Comparison of ENCODE assay signal across 20 mouse cellular contexts in genomic region chr8:54014096-54014495, GRCm38 (mm10).
DNase-seq lines count a peak whose midpoint lies in the region; ATAC-seq and TF ChIP-seq lines count a peak whose summit lies in the region.
"Had no signal": no experiment of that assay in that cellular context is flagged by ENCODE, and none has a peak within 500 bp of the region (broad histone marks: within the 10 kb centered on the region; RNA-seq: fewer than 3 reads in every experiment).

No protein-coding gene starts in this region.

- no peak overlapping the region for H3K4me3 ChIP-seq in C2C12 (ENCODE audit: insufficient read depth, poor library complexity, severe bottlenecking)
- H3K4me3 ChIP-seq in myocyte, result no peak overlapping the region
- H3K4me3 ChIP-seq in intestine, embryonic 15.5 days (replicated peaks), result no peak overlapping the region
- H3K4me3 ChIP-seq: embryonic facial prominence, embryonic 12.5 days; forebrain, embryonic 12.5 days; heart, embryonic 12.5 days; hindbrain, embryonic 10.5 days had no signal

- no peaks in the 10 kb centered on the region for H3K79me3 ChIP-seq in C2C12 (ENCODE audit: low read depth)

- H3K36me3 ChIP-seq in C2C12 (ENCODE audit: control insufficient read depth, insufficient read depth) (no peaks in the 10 kb centered on the region), myocyte (ENCODE audit: control insufficient read depth, insufficient read depth) (no peaks in the 10 kb centered on the region)
- H3K36me3 ChIP-seq in intestine, embryonic 15.5 days, result no peaks in the 10 kb centered on the region
- H3K36me3 ChIP-seq: embryonic facial prominence, embryonic 12.5 days; forebrain, embryonic 12.5 days; heart, embryonic 12.5 days; hindbrain, embryonic 10.5 days had no signal

- H3K27me3 ChIP-seq in C2C12 (ENCODE audit: control insufficient read depth, insufficient read depth, insufficient read length), result no peaks in the 10 kb centered on the region
- no peaks in the 10 kb centered on the region for H3K27me3 ChIP-seq in myocyte (ENCODE audit: control insufficient read depth, insufficient read depth, insufficient read length)
- no peaks in the 10 kb centered on the region for H3K27me3 ChIP-seq in intestine, embryonic 15.5 days (replicated peaks)
- H3K27me3 ChIP-seq: embryonic facial prominence, embryonic 12.5 days; forebrain, embryonic 12.5 days; heart, embryonic 12.5 days had no signal

- no peak overlapping the region for H3K27ac ChIP-seq in intestine, embryonic 15.5 days
- H3K27ac ChIP-seq: embryonic facial prominence, embryonic 12.5 days; forebrain, embryonic 12.5 days; hindbrain, embryonic 10.5 days; hindbrain, embryonic 14.5 days had no signal

- ATAC-seq in intestine, embryonic 15.5 days, result no peak
- ATAC-seq: forebrain, embryonic 16.5 days; intestine, embryonic 16.5 days had no signal

- TF ChIP-seq POLR2A in myocyte (IDR thresholded peaks at IDR 0.05; ENCODE audit: insufficient read length, low read depth), result no peak

- 68% methylated on average over 3 of the region's 3 CpGs for WGBS in intestine, embryonic 15.5 days

- H3K4me2 ChIP-seq in myocyte (ENCODE audit: low read depth), result peak overlapping the region; percentile 22
- no peak overlapping the region for H3K4me2 ChIP-seq in intestine, embryonic 15.5 days (replicated peaks)
- H3K4me2 ChIP-seq: embryonic facial prominence, embryonic 12.5 days; forebrain, embryonic 12.5 days; heart, embryonic 12.5 days; hindbrain, embryonic 14.5 days had no signal

- H3ac ChIP-seq in C2C12 (ENCODE audit: control insufficient read depth, insufficient read length, low read depth), result no peak overlapping the region
- no peak overlapping the region for H3ac ChIP-seq in myocyte (ENCODE audit: control insufficient read depth, insufficient read length)

- H3K9ac ChIP-seq in intestine, embryonic 15.5 days, result no peak overlapping the region
- H3K9ac ChIP-seq: embryonic facial prominence, embryonic 12.5 days; forebrain, embryonic 12.5 days; heart, embryonic 12.5 days; hindbrain, embryonic 14.5 days had no signal

- DNase-seq in 3T3-L1 (ENCODE audit: low read depth, low spot score) (peak; percentile 72), R1 (ENCODE audit: low read depth, low spot score) (peak; percentile 93)
- no peak for DNase-seq in spleen, adult 12 weeks (ENCODE audit: low spot score)
- DNase-seq: adrenal gland, adult 2 months; adrenal gland, postnatal 25 days; B cell, adult 2 months; cerebellum, adult 2 months; cerebellum, postnatal 10 days; embryo, embryonic 11 days; gastrocnemius, postnatal 14 days had no signal

- H3K9me3 ChIP-seq in intestine, embryonic 15.5 days, result no peaks in the 10 kb centered on the region
- H3K9me3 ChIP-seq: embryonic facial prominence, embryonic 12.5 days; forebrain, embryonic 12.5 days; heart, embryonic 12.5 days; hindbrain, embryonic 10.5 days had no signal

- no peaks in the 10 kb centered on the region for H3K4me1 ChIP-seq in intestine, embryonic 15.5 days (replicated peaks)
- H3K4me1 ChIP-seq: embryonic facial prominence, embryonic 12.5 days; heart, embryonic 12.5 days had no signal

- no peaks in the 10 kb centered on the region for H3K79me2 ChIP-seq in C2C12 (ENCODE audit: control insufficient read depth, insufficient read depth)
- H3K79me2 ChIP-seq in myocyte (ENCODE audit: control insufficient read depth, insufficient read depth), result no peaks in the 10 kb centered on the region

- TF ChIP-seq CTCF in C2C12 (IDR thresholded peaks at IDR 0.05; ENCODE audit: control insufficient read depth, insufficient read depth, insufficient read length), result no peak

TF ChIP-seq in C2C12, 6 proteins besides CTCF, POLR2A, EP300 and RAD21:
- TF ChIP-seq USF1 (IDR thresholded peaks at IDR 0.05; ENCODE audit: low read depth) (no peak), CEBPB (IDR thresholded peaks at IDR 0.05; ENCODE audit: low read depth) (peak; percentile 3), MYOG (IDR thresholded peaks at IDR 0.05; ENCODE audit: control insufficient read depth, extremely low read depth, insufficient read length) (no peak)

TF ChIP-seq in myocyte, 11 proteins besides CTCF, POLR2A, EP300 and RAD21:
- no peak for TF ChIP-seq TCF3 (IDR thresholded peaks at IDR 0.05; ENCODE audit: insufficient read length, low read depth)
- TF ChIP-seq MYOD1 (IDR thresholded peaks at IDR 0.05; ENCODE audit: control insufficient read depth in 1 of 3, insufficient read length in 2 of 3, low read depth in 2 of 3), result no peak
- no peak for TF ChIP-seq E2F4 (IDR thresholded peaks at IDR 0.05; ENCODE audit: insufficient read depth)
- no peak for TF ChIP-seq USF1 (IDR thresholded peaks at IDR 0.05; ENCODE audit: low read depth)
- TF ChIP-seq POLR2AphosphoS2 (IDR thresholded peaks at IDR 0.05; ENCODE audit: insufficient read length, low read depth), result no peak
